ENCODE assay signal across 10 mouse cellular contexts in the genomic region with DNA sequence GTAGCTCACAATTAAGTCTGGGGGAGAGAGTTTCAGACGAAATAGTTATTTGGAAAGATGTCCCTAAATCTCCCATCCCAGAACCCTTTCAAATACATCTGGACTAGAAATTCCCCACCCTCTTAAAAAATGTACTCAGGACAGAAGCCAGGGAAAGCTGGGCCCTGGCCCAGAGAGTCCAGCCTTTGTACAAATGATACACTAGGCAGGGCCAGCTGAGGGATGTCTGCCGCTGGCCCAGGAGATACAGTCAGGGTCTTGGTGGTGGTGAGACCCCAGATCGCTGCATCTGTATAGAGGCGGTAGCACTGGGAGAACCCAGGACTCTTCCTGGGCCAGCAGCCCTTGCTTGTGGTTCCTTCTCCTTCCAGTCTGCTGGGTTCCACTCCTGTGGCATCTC. TPM values are rescaled to one million over a fixed set of nuclear protein-coding genes. Genes with fewer than 3 reads are reported as not detected.
A peak's percentile ranks its signal among the peaks of the same experiment; 100 is the strongest.
DNase-seq lines count a peak whose midpoint lies in the region; ATAC-seq lines count a peak whose summit lies in the region.
"Had no signal": no experiment of that assay in that cellular context is flagged by ENCODE, and none has a peak within 500 bp of the region (broad histone marks: within the 10 kb centered on the region; RNA-seq: fewer than 3 reads in every experiment).

No protein-coding gene starts in this region.

- no peak overlapping the region for H3K4me3 ChIP-seq in embryonic facial prominence, embryonic 13.5 days
- no peak overlapping the region for H3K4me3 ChIP-seq in lung, embryonic 15.5 days
- H3K4me3 ChIP-seq in hindbrain, embryonic 11.5 days (ENCODE audit: low read depth, low read length), result no peak overlapping the region

- H3K4me1 ChIP-seq in embryonic facial prominence, embryonic 13.5 days, result peaks cover 26% of the 10 kb centered on the region
- H3K4me1 ChIP-seq in lung, embryonic 15.5 days, result peaks cover 24% of the 10 kb centered on the region
- H3K4me1 ChIP-seq in hindbrain, embryonic 11.5 days (replicated peaks; ENCODE audit: control insufficient read depth, insufficient read depth, low read length), result no peaks in the 10 kb centered on the region

- no peaks in the 10 kb centered on the region for H3K36me3 ChIP-seq in embryonic facial prominence, embryonic 13.5 days
- H3K36me3 ChIP-seq in lung, embryonic 15.5 days, result no peaks in the 10 kb centered on the region
- no peaks in the 10 kb centered on the region for H3K36me3 ChIP-seq in hindbrain, embryonic 11.5 days (ENCODE audit: control insufficient read depth, insufficient read depth, low read length)

- WGBS in embryonic facial prominence, embryonic 13.5 days, result 79% methylated on average over 4 of the region's 4 CpGs
- WGBS in lung, embryonic 15.5 days, result 43% methylated on average over 4 of the region's 4 CpGs
- WGBS in hindbrain, embryonic 11.5 days, result 84% methylated on average over 4 of the region's 4 CpGs

- no peak for ATAC-seq in embryonic facial prominence, embryonic 13.5 days (ENCODE audit: insufficient number of reproducible peaks, insufficient read depth, low FRiP score, low TSS enrichment, low read depth)
- peak; percentile 60 for ATAC-seq in lung, embryonic 15.5 days (ENCODE audit: borderline replicate concordance, extremely low read depth, low FRiP score, low TSS enrichment)
- ATAC-seq in cerebellum, adult (ENCODE audit: insufficient number of reproducible peaks, low FRiP score, low TSS enrichment), result no peak
- no peak for ATAC-seq in hindbrain, embryonic 11.5 days (ENCODE audit: low FRiP score)

- intact Hi-C loops in heart, postnatal 10 days (cut with DNase I), result no loop called here

- no peak overlapping the region for H3K4me2 ChIP-seq in embryonic facial prominence, embryonic 13.5 days
- no peak overlapping the region for H3K4me2 ChIP-seq in lung, embryonic 15.5 days
- H3K4me2 ChIP-seq in hindbrain, embryonic 11.5 days (replicated peaks; ENCODE audit: low read depth, low read length), result no peak overlapping the region

- H3K27ac ChIP-seq in embryonic facial prominence, embryonic 13.5 days, result peak overlapping the region; percentile 92
- H3K27ac ChIP-seq in lung, embryonic 15.5 days, result peak overlapping the region; percentile 94
- H3K27ac ChIP-seq in hindbrain, embryonic 11.5 days (ENCODE audit: low read depth, low read length), result no peak overlapping the region
- H3K27ac ChIP-seq: macrophage had no signal

- H3K9me3 ChIP-seq in embryonic facial prominence, embryonic 13.5 days, result no peaks in the 10 kb centered on the region
- H3K9me3 ChIP-seq in lung, embryonic 15.5 days, result no peaks in the 10 kb centered on the region
- no peaks in the 10 kb centered on the region for H3K9me3 ChIP-seq in hindbrain, embryonic 11.5 days (ENCODE audit: control insufficient read depth, low read length)

- H3K9ac ChIP-seq in embryonic facial prominence, embryonic 13.5 days, result no peak overlapping the region
- H3K9ac ChIP-seq in lung, embryonic 15.5 days, result no peak overlapping the region
- no peak overlapping the region for H3K9ac ChIP-seq in hindbrain, embryonic 11.5 days (ENCODE audit: low read depth, low read length)

- H3K27me3 ChIP-seq in embryonic facial prominence, embryonic 13.5 days, result no peaks in the 10 kb centered on the region
- H3K27me3 ChIP-seq in lung, embryonic 15.5 days, result no peaks in the 10 kb centered on the region
- H3K27me3 ChIP-seq in hindbrain, embryonic 11.5 days (ENCODE audit: control insufficient read depth, insufficient read depth, low read length), result no peaks in the 10 kb centered on the region

- DNase-seq in adipocyte (ENCODE audit: low spot score), result peak; percentile 52
- peak; percentile 74 to 78 for DNase-seq in heart, postnatal 10 days
- DNase-seq in layer of hippocampus, postnatal 36 days, result no peak
- no peak for DNase-seq in hindbrain, embryonic 11.5 days (ENCODE audit: low spot score)
- DNase-seq: right cerebral cortex, postnatal 25 days had no signal

RNA-seq across cellular contexts. Expression of a gene that starts 20.6 kb away (rescaled TPM):
- 173 and 181 TPM in 2 replicates for polyA plus RNA-seq in embryonic facial prominence, embryonic 13.5 days (2015; fragmentation: Nextera tagmentation; extraction: Ambion mirVana)
- total RNA-seq in heart, postnatal 10 days (2021), result 100 to 1,000 TPM; 224 to 241 TPM
- 287 and 298 TPM in 2 replicates for polyA plus RNA-seq in lung, embryonic 15.5 days (2015; fragmentation: Nextera tagmentation; extraction: Ambion mirVana)
- total RNA-seq in layer of hippocampus, postnatal 36 days (2021), result 1 to 10 TPM; 3.8 to 6.1 TPM
- 12.6 and 13.3 TPM in 2 replicates for polyA plus RNA-seq in hindbrain, embryonic 11.5 days (2014; fragmentation: Nextera tagmentation; extraction: Ambion mirVana)
- total RNA-seq: MEL had no signal

Comparison
In these comparisons a context has a peak if more than half of its experiments do, and no peak if none do; other contexts are left out.
1. DNase-seq: peak in adipocyte (single experiment) and heart, postnatal 10 days (2 of 2); none in layer of hippocampus, postnatal 36 days (0 of 2) and hindbrain, embryonic 11.5 days (single experiment).
2. RNA of a gene that starts 20.6 kb away (polyA plus RNA-seq): 287 to 298 TPM in lung, embryonic 15.5 days and 173 to 181 TPM in embryonic facial prominence, embryonic 13.5 days; 12.6 to 13.3 TPM in hindbrain, embryonic 11.5 days; every median in the first group is over 10 times any median in the second.